Mouse (Mus musculus) CH12.LX (cell line): ENCODE data around the gene Ncoa6.

Source experiments
- CTCF ChIP-seq, 2 experiments: IDR thresholded peaks in 1 of 2; conservative IDR thresholded peaks in 1 of 2; 2 replicates each; pipeline ENCODE4 v1.5.1; 2011 to 2012; ENCODE audit warnings: low read depth in 2 of 2, low read length in 2 of 2, improper control_type of control experiment in 1 of 2, inconsistent platforms in 1 of 2, mild to moderate bottlenecking in 1 of 2, moderate library complexity in 1 of 2
- EP300 ChIP-seq: IDR thresholded peaks from 2 replicates; pipeline ENCODE4 v1.6.1; 2011; ENCODE audit warnings: low read length, improper control_type of control experiment
- GABPA ChIP-seq: IDR thresholded peaks from 2 replicates; pipeline ENCODE4 v1.6.1; 2012; ENCODE audit warnings: low read depth, low read length, improper control_type of control experiment, inconsistent platforms; ENCODE audit not compliant: insufficient replicate concordance
- MAFK ChIP-seq: IDR thresholded peaks from 2 replicates; pipeline ENCODE4 v1.6.1; 2011; ENCODE audit warnings: low read length, improper control_type of control experiment; ENCODE audit not compliant: insufficient replicate concordance
- MAX ChIP-seq: IDR thresholded peaks from 2 replicates; pipeline ENCODE4 v1.6.1; 2011; ENCODE audit warnings: low read length, improper control_type of control experiment

DNA sequence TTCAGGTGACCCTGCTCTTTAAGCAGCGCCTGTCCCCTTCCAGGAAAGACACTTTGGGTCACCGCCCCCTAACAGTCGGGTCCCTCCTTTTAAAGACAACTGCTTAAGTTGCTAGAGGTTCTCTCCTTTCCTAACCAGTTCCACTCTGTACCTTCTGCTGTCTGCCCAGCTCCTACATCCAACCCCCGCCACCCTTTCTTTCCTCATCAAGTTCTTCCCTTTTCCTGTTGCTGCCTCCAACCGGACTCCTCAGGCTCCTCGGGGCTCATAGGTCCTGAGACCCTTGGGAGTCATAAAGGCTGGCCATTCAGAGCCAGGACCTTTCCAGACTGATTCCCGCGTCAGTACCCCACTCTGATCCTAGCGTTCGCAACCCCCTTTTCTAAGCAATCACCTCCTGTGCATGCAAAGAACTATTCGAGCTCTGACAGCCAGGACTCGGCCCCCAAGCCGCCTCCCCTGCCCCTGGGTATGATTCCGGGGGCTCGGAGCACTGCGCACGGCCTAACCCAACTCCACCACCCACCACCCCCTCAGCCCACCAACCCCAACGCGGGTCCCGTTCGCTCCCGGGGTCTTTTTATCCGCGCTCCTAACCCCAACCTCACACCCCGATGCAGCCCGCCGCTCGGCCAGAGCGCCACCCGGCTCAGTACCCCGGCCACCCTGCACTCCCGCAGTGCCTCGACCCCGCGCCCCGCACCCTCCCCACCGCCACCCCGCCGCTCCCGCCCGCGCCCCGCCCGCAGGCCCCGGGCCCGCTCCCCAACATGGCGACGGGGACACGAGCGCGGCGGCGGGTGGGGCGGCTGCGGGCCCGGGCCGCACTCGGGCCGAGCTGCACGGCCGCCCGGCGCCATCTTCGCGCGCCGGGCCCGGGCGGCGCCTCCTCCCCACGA is 774 bp downstream of the Ncoa6 start:
- TF ChIP-seq GABPA (no peak), EP300 (no peak), MAFK (no peak), CTCF (conservative IDR thresholded peaks at IDR 0.05 in 1 of 2, IDR thresholded peaks at IDR 0.05 in 1 of 2; ENCODE audit: low read depth in 2 of 2, low read length in 2 of 2) (no peak), MAX (no peak)
